Mouse (Mus musculus) brown adipose tissue, adult 24 weeks (tissue): ENCODE data around the gene Elmsan1. TPM values are rescaled to one million over a fixed set of nuclear protein-coding genes. Genes with fewer than 3 reads are reported as not detected.
A peak's percentile ranks its signal among the peaks of the same experiment; 100 is the strongest.
"Not testable (repeated sequence)": the region's sequence is repeated elsewhere in the genome, so short reads cannot be mapped to it uniquely, and the experiment has no call there.

Experiments
- H3K27ac ChIP-seq: fragments of 200-500 bp; replicated peaks from 2 replicates; pipeline ENCODE4 v1.5.1; 2012; ENCODE audit warnings: low read depth, mild to moderate bottlenecking, low read length
- H3K4me1 ChIP-seq: fragments of 200-500 bp; 2 replicates; pipeline ENCODE4 v1.6.1; 2012; ENCODE audit warnings: low read length, mixed read lengths; ENCODE audit not compliant: control insufficient read depth, insufficient read depth, insufficient read length
- H3K4me3 ChIP-seq: fragments of 200-500 bp; 2 replicates; pipeline ENCODE4 v1.5.1; 2012; ENCODE audit warnings: low read depth, mild to moderate bottlenecking, low read length, moderate library complexity; ENCODE audit not compliant: insufficient read depth
- polyA plus RNA-seq: library from polyadenylated mRNA; stranded (reverse); fragments of >200 nt; gene quantifications from 2 replicates; pipeline ENCODE4 v1.2.4, GENCODE M21; 2012; ENCODE audit not compliant: missing spikeins, insufficient read depth, insufficient read length

Elmsan1 gene
- 6.9 and 9.5 TPM in 2 replicates for polyA plus RNA-seq

- H3K4me1 ChIP-seq: peaks cover 31% of the 10 kb centered on the region
- H3K4me3 ChIP-seq: peak within 1 kb of the TSS; percentile 93
- peak within 1 kb of the TSS; percentile 85 for H3K27ac ChIP-seq
These were observed at the start of gene Elmsan1 for GRCm38 (mm10) chr12:84218289-84219120. TSS of gene Elmsan1 (minus strand) at chr12:84218881.

- H3K4me1 ChIP-seq: no peaks in the 10 kb centered on the region
- H3K27ac ChIP-seq: no peak overlapping the region
- H3K4me3 ChIP-seq: no peak overlapping the region
These were observed 48.6 kb upstream of the Elmsan1 start for GRCm38 (mm10) chr12:84267264-84267663.

- Histone ChIP-seq H3K4me1 (no peaks in the 10 kb centered on the region), H3K4me3 (no peak overlapping the region), H3K27ac (no peak overlapping the region)
These were observed 41.7 kb upstream of the Elmsan1 start for GRCm38 (mm10) chr12:84260363-84260762.

GRCm38 (mm10) chr12:84254886-84255285 lies 36.2 kb upstream of the Elmsan1 start:
- Histone ChIP-seq H3K4me3 (no peak overlapping the region), H3K4me1 (no peaks in the 10 kb centered on the region), H3K27ac (no peak overlapping the region)

- Histone ChIP-seq H3K27ac (no peak overlapping the region), H3K4me3 (no peak overlapping the region), H3K4me1 (no peaks in the 10 kb centered on the region)
These were observed 34.1 kb upstream of the Elmsan1 start for GRCm38 (mm10) chr12:84252811-84253210.

GRCm38 (mm10) chr12:84249217-84249616 lies 30.5 kb upstream of the Elmsan1 start:
- no peak overlapping the region for H3K4me3 ChIP-seq
- H3K27ac ChIP-seq: no peak overlapping the region
- H3K4me1 ChIP-seq: no peaks in the 10 kb centered on the region

- no peaks in the 10 kb centered on the region for H3K4me1 ChIP-seq
- no peak overlapping the region for H3K27ac ChIP-seq
- H3K4me3 ChIP-seq: no peak overlapping the region
These were observed 27.0 kb upstream of the Elmsan1 start for GRCm38 (mm10) chr12:84245683-84246082.

- Histone ChIP-seq H3K27ac (no peak overlapping the region), H3K4me1 (no peaks in the 10 kb centered on the region), H3K4me3 (no peak overlapping the region)
These were observed 24.5 kb upstream of the Elmsan1 start for GRCm38 (mm10) chr12:84243076-84243770.

GRCm38 (mm10) chr12:84237036-84237435 lies 18.4 kb upstream of the Elmsan1 start:
- not testable (repeated sequence) for H3K27ac ChIP-seq, H3K4me3 ChIP-seq, H3K4me1 ChIP-seq

- H3K4me1 ChIP-seq: no peaks in the 10 kb centered on the region
- H3K4me3 ChIP-seq: no peak overlapping the region
- H3K27ac ChIP-seq: no peak overlapping the region
These were observed 17.5 kb upstream of the Elmsan1 start for GRCm38 (mm10) chr12:84235981-84236752.

GRCm38 (mm10) chr12:84235577-84235976 lies 16.9 kb upstream of the Elmsan1 start:
- no peaks in the 10 kb centered on the region for H3K4me1 ChIP-seq
- no peak overlapping the region for H3K27ac ChIP-seq
- H3K4me3 ChIP-seq: no peak overlapping the region

GRCm38 (mm10) chr12:84233488-84234100 lies 14.9 kb upstream of the Elmsan1 start:
- no peak overlapping the region for H3K4me3 ChIP-seq
- peaks cover 2% of the 10 kb centered on the region; the same call in 1 of the 2 replicates for H3K4me1 ChIP-seq
- no peak overlapping the region for H3K27ac ChIP-seq

GRCm38 (mm10) chr12:84226117-84226840 lies 7.6 kb upstream of the Elmsan1 start:
- Histone ChIP-seq H3K4me1 (peaks cover 2% of the 10 kb centered on the region; the same call in 1 of the 2 replicates), H3K4me3 (no peak overlapping the region), H3K27ac (no peak overlapping the region)

- H3K4me3 ChIP-seq: peak overlapping the region; percentile 51
- peaks cover 4% of the 10 kb centered on the region; the same call in 1 of the 2 replicates for H3K4me1 ChIP-seq
- no peak overlapping the region; the same call in 1 of the 2 replicates for H3K27ac ChIP-seq
These were observed 3.8 kb upstream of the Elmsan1 start for GRCm38 (mm10) chr12:84222405-84222961.
